Mouse (Mus musculus) lung, postnatal 0 days (tissue): Measurements from ENCODE around the gene Impdh1.

Source experiments
- CTCF ChIP-seq: IDR thresholded peaks from 2 replicates; pipeline ENCODE4 v1.5.1; 2016; ENCODE audit warnings: antibody characterized with exemption, mild to moderate bottlenecking
- EP300 ChIP-seq: IDR thresholded peaks from 2 replicates; pipeline ENCODE4 v1.6.1; 2016; ENCODE audit warnings: antibody characterized with exemption, mild to moderate bottlenecking, control low read depth

GRCm38 (mm10) chr6:29195146-29195545 lies 21.0 kb downstream of the Impdh1 start:
- TF ChIP-seq EP300 (no peak), CTCF (no peak)
